Mouse (Mus musculus) heart, postnatal 4 days (tissue): ENCODE measurements around the gene Ampd1. TPM values are rescaled to one million over a fixed set of nuclear protein-coding genes. Genes with fewer than 3 reads are reported as not detected.

ENCODE experiments used
- DNase-seq: peaks from one replicate; pipeline ENCODE4 v3.0.0; 2021
- total RNA-seq, 2 experiments: library from RNA; stranded (reverse); gene quantifications; 2 replicates each; pipeline ENCODE4 v1.2.3; 2021

Ampd1 gene
- under 1 TPM; 0.25 to 0.43 TPM for total RNA-seq

GRCm38 (mm10) chr3:103073771-103074170 lies at the start of gene Ampd1:
Ampd1 (plus strand) TSS chr3:103074014.
- DNase-seq: no peak

- no peak for DNase-seq
Measured at GRCm38 (mm10) chr3:103026174-103026573, 47.6 kb upstream of the Ampd1 start.

- no peak for DNase-seq
Measured at GRCm38 (mm10) chr3:103040285-103040684, 33.5 kb upstream of the Ampd1 start.

GRCm38 (mm10) chr3:103040861-103041379 lies 32.9 kb upstream of the Ampd1 start:
- DNase-seq: no peak

- no peak for DNase-seq
Measured at GRCm38 (mm10) chr3:103056016-103056595, 17.7 kb upstream of the Ampd1 start.

- no peak for DNase-seq
Measured at GRCm38 (mm10) chr3:103057752-103058151, 16.1 kb upstream of the Ampd1 start.

- DNase-seq: peak; percentile 97
Measured at GRCm38 (mm10) chr3:103058207-103059157, 15.3 kb upstream of the Ampd1 start, which contains the start of gene Nras. Nras (plus strand) TSS chr3:103058285.

GRCm38 (mm10) chr3:103066927-103067326 lies 6.9 kb upstream of the Ampd1 start:
- DNase-seq: no peak

GRCm38 (mm10) chr3:103068971-103069370 lies 4.8 kb upstream of the Ampd1 start:
- no peak for DNase-seq

- no peak for DNase-seq
Measured at GRCm38 (mm10) chr3:103075871-103076270, 2.1 kb downstream of the Ampd1 start.

- no peak for DNase-seq
Measured at GRCm38 (mm10) chr3:103076476-103076875, 2.7 kb downstream of the Ampd1 start.

- DNase-seq: peak; percentile 5
Measured at GRCm38 (mm10) chr3:103079301-103079700, 5.5 kb downstream of the Ampd1 start.

- no peak for DNase-seq
Measured at GRCm38 (mm10) chr3:103081051-103081450, 7.2 kb downstream of the Ampd1 start.

GRCm38 (mm10) chr3:103081861-103082453 lies 8.1 kb downstream of the Ampd1 start:
- no peak for DNase-seq

- no peak for DNase-seq
Measured at GRCm38 (mm10) chr3:103082761-103083160, 8.9 kb downstream of the Ampd1 start.

- DNase-seq: no peak
Measured at GRCm38 (mm10) chr3:103085986-103086385, 12.2 kb downstream of the Ampd1 start.

GRCm38 (mm10) chr3:103091753-103092152 lies 17.9 kb downstream of the Ampd1 start:
- no peak for DNase-seq

GRCm38 (mm10) chr3:103098662-103099061 lies 24.8 kb downstream of the Ampd1 start:
- no peak for DNase-seq

GRCm38 (mm10) chr3:103099667-103100066 lies 25.9 kb downstream of the Ampd1 start:
- DNase-seq: no peak

- DNase-seq: no peak
Measured at GRCm38 (mm10) chr3:103100735-103101134, 26.9 kb downstream of the Ampd1 start.

GRCm38 (mm10) chr3:103101194-103101593 lies 27.4 kb downstream of the Ampd1 start:
- DNase-seq: no peak

GRCm38 (mm10) chr3:103101909-103102308 lies 28.1 kb downstream of the Ampd1 start:
- DNase-seq: peak; percentile 14
